Mouse (Mus musculus) intestine, embryonic 16.5 days (tissue): ENCODE measurements at regions not wholly inside any gene's neighbourhood (a gene's known extent, or its start where the extent isn't known, plus 50 kb on each side); places are given as distances from the start of the nearest gene placed in this dataset.

Experiments used
- ATAC-seq: fragments of 200-750 bp; cut with Nextera tagmentation; 2 replicates; pipeline ENCODE4 v1.8.0; 2017; ENCODE audit warnings: moderate TSS enrichment, moderate library complexity
- H3K27ac ChIP-seq: fragments of 300-500 bp; sonication (generic); 2 replicates; pipeline ENCODE4 v1.5.1; 2014; ENCODE audit warnings: mild to moderate bottlenecking, low read length
- H3K27me3 ChIP-seq: fragments of 300-500 bp; sonication (generic); replicated peaks from 2 replicates; pipeline ENCODE4 v1.6.1; 2014; ENCODE audit warnings: low read length, control low read depth, mixed read lengths; ENCODE audit not compliant: control insufficient read depth, insufficient read depth
- H3K36me3 ChIP-seq: fragments of 300-500 bp; sonication (generic); 2 replicates; pipeline ENCODE4 v1.6.1; 2014; ENCODE audit warnings: low read length, control low read depth; ENCODE audit not compliant: control insufficient read depth, insufficient read depth
- H3K4me1 ChIP-seq: fragments of 300-500 bp; sonication (generic); 2 replicates; pipeline ENCODE4 v1.6.1; 2014; ENCODE audit warnings: low read length, control low read depth, mixed read lengths; ENCODE audit not compliant: control insufficient read depth, insufficient read depth
- H3K4me2 ChIP-seq: fragments of 300-500 bp; sonication (generic); 2 replicates; pipeline ENCODE4 v1.6.1; 2014; ENCODE audit warnings: low read depth, low read length, control low read depth
- H3K4me3 ChIP-seq: fragments of 300-500 bp; sonication (generic); 2 replicates; pipeline ENCODE4 v1.5.1; 2014; ENCODE audit warnings: mild to moderate bottlenecking, low read length
- H3K9ac ChIP-seq: fragments of 300-500 bp; sonication (generic); 2 replicates; pipeline ENCODE4 v1.6.1; 2014; ENCODE audit warnings: low read depth, low read length
- H3K9me3 ChIP-seq: fragments of 300-500 bp; sonication (generic); 2 replicates; pipeline ENCODE4 v1.6.1; 2016; ENCODE audit warnings: low read length, control low read depth; ENCODE audit not compliant: control insufficient read depth
- WGBS: fragments of 180-500 bp; shearing (Covaris S2); extraction: QIAGEN DNeasy Blood & Tissue Kit; methylation state at CpG from one replicate; pipeline ENCODE4 v1.1.7; 2014; 5-methylcytosine and 5-hydroxymethylcytosine counted together

- Histone ChIP-seq H3K27ac (no peak overlapping the region), H3K27me3 (no peaks in the 10 kb centered on the region), H3K4me2 (no peak overlapping the region), H3K9me3 (no peaks in the 10 kb centered on the region), H3K4me1 (no peaks in the 10 kb centered on the region), H3K4me3 (no peak overlapping the region), H3K36me3 (no peaks in the 10 kb centered on the region), H3K9ac (no peak overlapping the region)
- 74% methylated on average over 10 of the region's 10 CpGs for WGBS
- peak; percentile 75 for ATAC-seq
Measured at GRCm38 (mm10) chr5:9047150-9047790, 50.1 kb upstream of the Crot start.
